Mouse (Mus musculus): ENCODE measurements around the gene Vgll2.
A peak's percentile ranks its signal among the peaks of the same experiment; 100 is the strongest.

Gene Vgll2

GRCm38 (mm10) chr10:52022413-52023212 lies at the start of gene Vgll2:
Vgll2 (plus strand) TSS chr10:52022502.
- DNase-seq (ENCODE audit: low read depth, low spot score), result no peak

- DNase-seq (ENCODE audit: low read depth, low spot score), result peak; percentile 6
Measured at GRCm38 (mm10) chr10:51975137-51975536, 47.2 kb upstream of the Vgll2 start.

GRCm38 (mm10) chr10:51975587-51975986 lies 46.7 kb upstream of the Vgll2 start:
- DNase-seq (ENCODE audit: low read depth, low spot score), result no peak

GRCm38 (mm10) chr10:51981651-51982050 lies 40.7 kb upstream of the Vgll2 start:
- DNase-seq (ENCODE audit: low read depth, low spot score), result no peak

GRCm38 (mm10) chr10:51982395-51982794 lies 39.9 kb upstream of the Vgll2 start:
- DNase-seq (ENCODE audit: low read depth, low spot score), result no peak

GRCm38 (mm10) chr10:52018471-52018870 lies 3.8 kb upstream of the Vgll2 start:
- DNase-seq (ENCODE audit: low read depth, low spot score), result no peak

GRCm38 (mm10) chr10:52021231-52021630 lies 1.1 kb upstream of the Vgll2 start:
- DNase-seq (ENCODE audit: low read depth, low spot score), result no peak

- no peak for DNase-seq (ENCODE audit: low read depth, low spot score)
Measured at GRCm38 (mm10) chr10:52021736-52022394, 437 bp upstream of the Vgll2 start.

- DNase-seq (ENCODE audit: low read depth, low spot score), result no peak
Measured at GRCm38 (mm10) chr10:52023213-52024052, 1.1 kb downstream of the Vgll2 start.

- no peak for DNase-seq (ENCODE audit: low read depth, low spot score)
Measured at GRCm38 (mm10) chr10:52024053-52024410, 1.7 kb downstream of the Vgll2 start.

GRCm38 (mm10) chr10:52025291-52025690 lies 3.0 kb downstream of the Vgll2 start:
- no peak for DNase-seq (ENCODE audit: low read depth, low spot score)

GRCm38 (mm10) chr10:52025821-52026220 lies 3.5 kb downstream of the Vgll2 start:
- no peak for DNase-seq (ENCODE audit: low read depth, low spot score)

- no peak for DNase-seq (ENCODE audit: low read depth, low spot score)
Measured at GRCm38 (mm10) chr10:52027161-52028035, 5.1 kb downstream of the Vgll2 start.

- no peak for DNase-seq (ENCODE audit: low read depth, low spot score)
Measured at GRCm38 (mm10) chr10:52028561-52029370, 6.5 kb downstream of the Vgll2 start.

- DNase-seq (ENCODE audit: low read depth, low spot score), result no peak
Measured at GRCm38 (mm10) chr10:52029421-52030080, 7.2 kb downstream of the Vgll2 start.

GRCm38 (mm10) chr10:52033729-52034128 lies 11.4 kb downstream of the Vgll2 start:
- no peak for DNase-seq (ENCODE audit: low read depth, low spot score)

GRCm38 (mm10) chr10:52039392-52039791 lies 17.1 kb downstream of the Vgll2 start:
- no peak for DNase-seq (ENCODE audit: low read depth, low spot score)

GRCm38 (mm10) chr10:52043086-52043485 lies 20.8 kb downstream of the Vgll2 start:
- no peak for DNase-seq (ENCODE audit: low read depth, low spot score)

GRCm38 (mm10) chr10:52048287-52048686 lies 26.0 kb downstream of the Vgll2 start:
- DNase-seq (ENCODE audit: low read depth, low spot score), result no peak

- DNase-seq (ENCODE audit: low read depth, low spot score), result peak; percentile 29
Measured at GRCm38 (mm10) chr10:52072482-52072881, 50.2 kb downstream of the Vgll2 start.

Measured in telencephalon, adult 2 months (tissue).